In genomic region chr1:55052355-55052953, GRCm38 (mm10) we compare ENCODE assay signal across 8 mouse cellular contexts. TPM values are rescaled to one million over a fixed set of nuclear protein-coding genes. Genes with fewer than 3 reads are reported as not detected.
DNase-seq lines count a peak whose midpoint lies in the region; ATAC-seq and TF ChIP-seq lines count a peak whose summit lies in the region.

Coq10b (plus strand) TSS chr1:55052770.

- no peaks in the 10 kb centered on the region for H3K27me3 ChIP-seq in Patski
- H3K27me3 ChIP-seq in hindbrain, embryonic 13.5 days: peaks cover 8% of the 10 kb centered on the region; the same call in 1 of the 2 replicates

- peak; percentile 89 for DNase-seq in Patski (ENCODE audit: low read depth, low spot score)
- peak; percentile 98 to 100 for DNase-seq in cerebellum, postnatal 14 days
- peak; percentile 99 for DNase-seq in frontal cortex, postnatal 14 days (ENCODE audit: low spot score in 2 of 2)
- peak; percentile 95 to 99 for DNase-seq in layer of hippocampus, postnatal 25 days (ENCODE audit: extremely low spot score in 1 of 2, low spot score in 1 of 2)
- DNase-seq in lung, postnatal 25 days (ENCODE audit: low spot score): peak; percentile 99
- peak; percentile 99 for DNase-seq in retina, embryonic 14.5 days (ENCODE audit: low spot score)
- peak; percentile 97 for DNase-seq in thymus, postnatal 4 days

- peak within 1 kb of the TSS; percentile 82 for H3K9ac ChIP-seq in hindbrain, embryonic 13.5 days

- CTCF ChIA-PET in Patski (lab: Charles Lee): no interaction called here

- peak; percentile 99 for ATAC-seq in Patski
- peak; percentile 100 for ATAC-seq in hindbrain, embryonic 13.5 days (ENCODE audit: low FRiP score)

- H3K4me1 ChIP-seq in hindbrain, embryonic 13.5 days (replicated peaks): peaks cover 15% of the 10 kb centered on the region

- POLR2A ChIA-PET in Patski (lab: Charles Lee): no interaction called here

- no peak for TF ChIP-seq CTCF in Patski (IDR thresholded peaks at IDR 0.05)

- peaks cover 4% of the 10 kb centered on the region for H3K36me3 ChIP-seq in hindbrain, embryonic 13.5 days

- H3K9me3 ChIP-seq in hindbrain, embryonic 13.5 days: no peaks in the 10 kb centered on the region

- in situ Hi-C loops in Patski (cut with MboI; ENCODE audit: low pct_unique_long_range_greater_than_20kb): no loop called here

- peak within 1 kb of the TSS; percentile 80 for H3K4me3 ChIP-seq in hindbrain, embryonic 13.5 days

- H3K4me2 ChIP-seq in hindbrain, embryonic 13.5 days: peak within 1 kb of the TSS; percentile 77

- WGBS in hindbrain, embryonic 13.5 days: under 1% methylated on average over 46 of the region's 46 CpGs

- H3K27ac ChIP-seq in hindbrain, embryonic 13.5 days: peak within 1 kb of the TSS; percentile 88

RNA-seq across cellular contexts. Expression of gene Coq10b, which starts in this region (rescaled TPM):
- 43.5 TPM for polyA plus RNA-seq in Patski (2021)
- polyA plus RNA-seq in hindbrain, embryonic 13.5 days (2015; fragmentation: Nextera tagmentation; extraction: Ambion mirVana): 31.6 and 33.4 TPM in 2 replicates
- 10 to 100 TPM; 17.9 to 19.7 TPM for total RNA-seq in layer of hippocampus, postnatal 25 days (2021)

Comparison
In these comparisons a context has a peak if more than half of its experiments do, and no peak if none do; other contexts are left out.
1. Peak in every context shown above with its lines: DNase-seq, ATAC-seq, H3K4me3 ChIP-seq and H3K27ac ChIP-seq.